In genomic region chr1:43520989-43521371, GRCm38 (mm10) we compare ENCODE assay signal across 10 mouse cellular contexts.
DNase-seq lines count a peak whose midpoint lies in the region; ATAC-seq lines count a peak whose summit lies in the region.
"Had no signal": no experiment of that assay in that cellular context is flagged by ENCODE, and none has a peak within 500 bp of the region (broad histone marks: within the 10 kb centered on the region; RNA-seq: fewer than 3 reads in every experiment).

No protein-coding gene starts in this region.

- intact Hi-C loops in heart, postnatal 36 days (cut with DNase I) = no loop called here
- intact Hi-C loops in left cerebral cortex, postnatal 4 days (cut with DNase I) = no loop called here

- DNase-seq in lung, postnatal 25 days (ENCODE audit: low spot score) = peak; percentile 20
- no peak for DNase-seq in lung, adult 18-20 months
- DNase-seq in neural tube, embryonic 10.5 days (ENCODE audit: extremely low spot score, low spot score) = no peak
- no peak for DNase-seq in heart, postnatal 36 days
- no peak for DNase-seq in left cerebral cortex, postnatal 4 days
- DNase-seq in heart, adult 9 months (ENCODE audit: low spot score in 2 of 2) = no peak
- DNase-seq: kidney, postnatal 25 days; thymus, adult 2 months had no signal

- peak; percentile 33 for ATAC-seq in inflammation-experienced regulatory T-cells, adult 6 months
- peak; percentile 87 for ATAC-seq in megakaryocyte, adult 5-6 weeks (ENCODE audit: poor library complexity, severe bottlenecking)
